Mouse (Mus musculus) gastrocnemius, postnatal 25 days (tissue): Measurements from ENCODE around the gene Esyt2. TPM values are rescaled to one million over a fixed set of nuclear protein-coding genes. Genes with fewer than 3 reads are reported as not detected.

ENCODE experiments used
- microRNA-seq, 2 experiments: library from miRNA; unstranded; fragments of <30 nt; microRNA quantifications; one replicate each; pipeline ENCODE4 v1.2.0; 2021; ENCODE audit warnings: borderline replicate concordance in 2 of 2
- total RNA-seq, 2 experiments: library from RNA; stranded (reverse); gene quantifications; 1 replicate in 1 of 2; 2 replicates in 1 of 2; pipeline ENCODE4 v1.2.3; 2021

Gene Esyt2
- total RNA-seq, 2 experiments from 2014 or later: 18.0 to 20.4 TPM

Small RNA genes within 50 kb of the gene (microRNA-seq; reads per million reads assigned to microRNA genes)
- gene Gm23190: 0 reads per million in 2 experiments

Other genes with a start within 250 kb of the Esyt2 start
- 10 to 100 TPM; 21.1 to 22.9 TPM for gene Zfp386, start 233.5 kb upstream of the Esyt2 start, total RNA-seq
- 1 to 10 TPM; 1.3 to 1.7 TPM for gene Vipr2, start 203.5 kb upstream of the Esyt2 start, total RNA-seq
- 1 to 10 TPM; 7.2 to 8.8 TPM for gene Wdr60, start 18.2 kb upstream of the Esyt2 start, total RNA-seq
- not detected for gene Gm11027, start 5.8 kb upstream of the Esyt2 start, total RNA-seq
- gene Ncapg2, start 124.2 kb downstream of the Esyt2 start, total RNA-seq: 1 to 10 TPM; 1.5 to 2.3 TPM
- gene Ptprn2, start 204.5 kb downstream of the Esyt2 start, total RNA-seq: not detected